Mouse (Mus musculus) embryonic facial prominence, embryonic 13.5 days (tissue): ENCODE results near the gene Timm13. TPM values are rescaled to one million over a fixed set of nuclear protein-coding genes. Genes with fewer than 3 reads are reported as not detected.
A peak's percentile ranks its signal among the peaks of the same experiment; 100 is the strongest.

Experiments used
- ATAC-seq: fragments of 200-750 bp; cut with Nextera tagmentation; 2 replicates; pipeline ENCODE4 v1.8.0; 2017; ENCODE audit warnings: low read depth; ENCODE audit not compliant: insufficient number of reproducible peaks, insufficient read depth, low FRiP score, low TSS enrichment
- H3K27ac ChIP-seq: fragments of 300-500 bp; sonication (generic); 2 replicates; pipeline ENCODE4 v1.5.1; 2015; ENCODE audit warnings: moderate library complexity, mild to moderate bottlenecking, inconsistent platforms
- H3K27me3 ChIP-seq: fragments of 300-500 bp; sonication (generic); 2 replicates; pipeline ENCODE4 v1.6.1; 2015; ENCODE audit warnings: mild to moderate bottlenecking, inconsistent platforms
- H3K36me3 ChIP-seq: fragments of 300-500 bp; sonication (generic); 2 replicates; pipeline ENCODE4 v1.6.1; 2015; ENCODE audit warnings: mild to moderate bottlenecking, inconsistent platforms
- H3K4me1 ChIP-seq: fragments of 300-500 bp; sonication (generic); 2 replicates; pipeline ENCODE4 v1.6.1; 2015; ENCODE audit warnings: inconsistent platforms
- H3K4me2 ChIP-seq: fragments of 300-500 bp; sonication (generic); 2 replicates; pipeline ENCODE4 v1.6.1; 2015; ENCODE audit warnings: moderate library complexity, mild to moderate bottlenecking, inconsistent platforms
- H3K4me3 ChIP-seq: fragments of 300-500 bp; sonication (generic); 2 replicates; pipeline ENCODE4 v1.5.1; 2015; ENCODE audit warnings: mild to moderate bottlenecking, inconsistent platforms
- H3K9ac ChIP-seq: fragments of 300-500 bp; sonication (generic); 2 replicates; pipeline ENCODE4 v1.6.1; 2015; ENCODE audit warnings: mild to moderate bottlenecking, inconsistent platforms
- H3K9me3 ChIP-seq: fragments of 300-500 bp; sonication (generic); 2 replicates; pipeline ENCODE4 v1.6.1; 2016; ENCODE audit warnings: inconsistent platforms
- WGBS: fragments of 180-500 bp; shearing (Covaris S2); methylation state at CpG from one replicate; pipeline ENCODE4 v1.1.7; 2015; ENCODE audit warnings: mixed read lengths; 5-methylcytosine and 5-hydroxymethylcytosine counted together
- polyA plus RNA-seq: library from polyadenylated mRNA; unstranded; fragments of >200 nt; fragmentation: Nextera tagmentation; extraction: Ambion mirVana; gene quantifications from 2 replicates; pipeline ENCODE4 v1.2.1, GENCODE M21; 2015

The Timm13 gene
- 317 and 358 TPM in 2 replicates for polyA plus RNA-seq

- under 1% methylated on average over 72 of the region's 72 CpGs for WGBS
- Histone ChIP-seq H3K4me3 (peak within 1 kb of the TSS; percentile 86), H3K4me1 (peaks cover 16% of the 10 kb centered on the region), H3K27me3 (no peaks in the 10 kb centered on the region), H3K36me3 (peaks cover 59% of the 10 kb centered on the region), H3K9me3 (no peaks in the 10 kb centered on the region), H3K27ac (peak within 1 kb of the TSS; percentile 82), H3K4me2 (peak within 1 kb of the TSS; percentile 98), H3K9ac (peak within 1 kb of the TSS; percentile 86)
- peak; percentile 94 for ATAC-seq
These were observed at the start of gene Timm13 for GRCm38 (mm10) chr10:80900318-80901247. Timm13 (minus strand) TSS chr10:80900969.

GRCm38 (mm10) chr10:80950314-80950713 lies 49.5 kb upstream of the Timm13 start:
- whole genome bisulfite sequencing, result 36% methylated on average over 5 of the region's 5 CpGs
- Histone ChIP-seq H3K9me3 (no peaks in the 10 kb centered on the region), H3K9ac (no peak overlapping the region), H3K27me3 (no peaks in the 10 kb centered on the region), H3K4me2 (no peak overlapping the region), H3K36me3 (no peaks in the 10 kb centered on the region), H3K4me1 (peaks cover 31% of the 10 kb centered on the region), H3K27ac (no peak overlapping the region), H3K4me3 (no peak overlapping the region)
- no peak; the same call in 1 of the 2 replicates for ATAC-seq

- 63% methylated on average over 3 of the region's 3 CpGs for WGBS
- peaks cover 23% of the 10 kb centered on the region for H3K4me1 ChIP-seq
- H3K27ac ChIP-seq, result no peak overlapping the region
These were observed 48.3 kb upstream of the Timm13 start for GRCm38 (mm10) chr10:80949081-80949480.

GRCm38 (mm10) chr10:80948570-80948969 lies 47.8 kb upstream of the Timm13 start:
- Histone ChIP-seq H3K27ac (no peak overlapping the region), H3K36me3 (no peaks in the 10 kb centered on the region), H3K4me1 (peaks cover 23% of the 10 kb centered on the region), H3K4me3 (no peak overlapping the region), H3K9me3 (no peaks in the 10 kb centered on the region), H3K9ac (no peak overlapping the region), H3K27me3 (no peaks in the 10 kb centered on the region), H3K4me2 (no peak overlapping the region)
- WGBS, result 39% methylated on average over 6 of the region's 6 CpGs
- no peak for ATAC-seq

More at GRCm38 (mm10) chr10:80949081-80949480, 48.3 kb upstream of the Timm13 start:
- no peaks in the 10 kb centered on the region for H3K27me3 ChIP-seq
- no peaks in the 10 kb centered on the region for H3K36me3 ChIP-seq
- H3K9ac ChIP-seq, result 0 out of 2 replicates have a peak overlapping the region, but pooled peaks have one; percentile 11
- no peak for ATAC-seq
- H3K4me3 ChIP-seq, result no peak overlapping the region
- H3K9me3 ChIP-seq, result no peaks in the 10 kb centered on the region
- H3K4me2 ChIP-seq, result no peak overlapping the region

- no peak for ATAC-seq
- no peaks in the 10 kb centered on the region for H3K36me3 ChIP-seq
- H3K4me3 ChIP-seq, result no peak overlapping the region
- no peak overlapping the region for H3K4me2 ChIP-seq
- H3K27ac ChIP-seq, result 0 out of 2 replicates have a peak overlapping the region, but pooled peaks have one; percentile 12
- H3K9me3 ChIP-seq, result no peaks in the 10 kb centered on the region
- H3K4me1 ChIP-seq, result peaks cover 23% of the 10 kb centered on the region
- no peaks in the 10 kb centered on the region for H3K27me3 ChIP-seq
- WGBS, result 37% methylated on average over 2 of the region's 2 CpGs
- H3K9ac ChIP-seq, result no peak overlapping the region
These were observed 47.0 kb upstream of the Timm13 start for GRCm38 (mm10) chr10:80947802-80948201.

- Histone ChIP-seq H3K9ac (0 out of 2 replicates have a peak overlapping the region, but pooled peaks have one; percentile 32), H3K27ac (no peak overlapping the region), H3K4me3 (no peak overlapping the region), H3K4me2 (no peak overlapping the region), H3K36me3 (no peaks in the 10 kb centered on the region), H3K4me1 (peaks cover 23% of the 10 kb centered on the region), H3K27me3 (no peaks in the 10 kb centered on the region), H3K9me3 (no peaks in the 10 kb centered on the region)
- no peak for ATAC-seq
- WGBS, result 63% methylated on average over 14 of the region's 14 CpGs
These were observed 46.1 kb upstream of the Timm13 start for GRCm38 (mm10) chr10:80946684-80947437.

GRCm38 (mm10) chr10:80944231-80944630 lies 43.5 kb upstream of the Timm13 start:
- H3K27me3 ChIP-seq, result no peaks in the 10 kb centered on the region
- peaks cover 43% of the 10 kb centered on the region for H3K4me1 ChIP-seq
- no peaks in the 10 kb centered on the region for H3K36me3 ChIP-seq
- no peak overlapping the region for H3K9ac ChIP-seq
- no peak overlapping the region for H3K4me3 ChIP-seq
- no peak overlapping the region for H3K27ac ChIP-seq
- ATAC-seq, result no peak
- 88% methylated on average over 5 of the region's 5 CpGs for WGBS
- H3K4me2 ChIP-seq, result no peak overlapping the region
- no peaks in the 10 kb centered on the region for H3K9me3 ChIP-seq

GRCm38 (mm10) chr10:80943701-80944100 lies 42.9 kb upstream of the Timm13 start:
- no peak for ATAC-seq
- 82% methylated on average over 9 of the region's 9 CpGs for WGBS
- H3K9me3 ChIP-seq, result no peaks in the 10 kb centered on the region
- peaks cover 47% of the 10 kb centered on the region for H3K4me1 ChIP-seq
- no peaks in the 10 kb centered on the region for H3K36me3 ChIP-seq
- no peak overlapping the region for H3K9ac ChIP-seq
- H3K4me2 ChIP-seq, result no peak overlapping the region
- no peaks in the 10 kb centered on the region for H3K27me3 ChIP-seq
- H3K27ac ChIP-seq, result no peak overlapping the region
- H3K4me3 ChIP-seq, result no peak overlapping the region

- Histone ChIP-seq H3K9me3 (no peaks in the 10 kb centered on the region), H3K36me3 (no peaks in the 10 kb centered on the region), H3K4me3 (no peak overlapping the region), H3K9ac (0 out of 2 replicates have a peak overlapping the region, but pooled peaks have one; percentile 21), H3K27me3 (no peaks in the 10 kb centered on the region), H3K27ac (no peak overlapping the region; the same call in 1 of the 2 replicates), H3K4me2 (no peak overlapping the region), H3K4me1 (peaks cover 47% of the 10 kb centered on the region)
- ATAC-seq, result no peak
- 38% methylated on average over 8 of the region's 8 CpGs for WGBS
These were observed 42.1 kb upstream of the Timm13 start for GRCm38 (mm10) chr10:80942919-80943318.

GRCm38 (mm10) chr10:80940988-80941347 lies 40.2 kb upstream of the Timm13 start:
- no peaks in the 10 kb centered on the region for H3K36me3 ChIP-seq
- H3K4me1 ChIP-seq, result peaks cover 55% of the 10 kb centered on the region
- H3K27me3 ChIP-seq, result no peaks in the 10 kb centered on the region
- no peak for ATAC-seq
- H3K4me3 ChIP-seq, result no peak overlapping the region
- peak overlapping the region; percentile 75 for H3K4me2 ChIP-seq
- peak overlapping the region; percentile 63; the same call in 1 of the 2 replicates for H3K9ac ChIP-seq
- H3K27ac ChIP-seq, result peak overlapping the region; percentile 91; the same call in 1 of the 2 replicates
- 36% methylated on average over 2 of the region's 2 CpGs for WGBS
- H3K9me3 ChIP-seq, result no peaks in the 10 kb centered on the region

- peak overlapping the region; percentile 75 for H3K4me2 ChIP-seq
- peaks cover 60% of the 10 kb centered on the region for H3K4me1 ChIP-seq
- no peaks in the 10 kb centered on the region for H3K36me3 ChIP-seq
- H3K4me3 ChIP-seq, result peak overlapping the region; percentile 40
- ATAC-seq, result no peak
- no peaks in the 10 kb centered on the region for H3K9me3 ChIP-seq
- H3K27ac ChIP-seq, result peak overlapping the region; percentile 91
- no peaks in the 10 kb centered on the region for H3K27me3 ChIP-seq
- H3K9ac ChIP-seq, result peak overlapping the region; percentile 63
- WGBS, result 37% methylated on average over 8 of the region's 8 CpGs
These were observed 39.7 kb upstream of the Timm13 start for GRCm38 (mm10) chr10:80940320-80940987.
